Mouse (Mus musculus): ENCODE results near the gene 9130409I23Rik. TPM values are rescaled to one million over a fixed set of nuclear protein-coding genes. Genes with fewer than 3 reads are reported as not detected.

The 9130409I23Rik gene
- total RNA-seq (2021), result not detected
- long read RNA-seq, experiment 1, result 0 reads
- long read RNA-seq, experiment 2, result 0 reads

DNA sequence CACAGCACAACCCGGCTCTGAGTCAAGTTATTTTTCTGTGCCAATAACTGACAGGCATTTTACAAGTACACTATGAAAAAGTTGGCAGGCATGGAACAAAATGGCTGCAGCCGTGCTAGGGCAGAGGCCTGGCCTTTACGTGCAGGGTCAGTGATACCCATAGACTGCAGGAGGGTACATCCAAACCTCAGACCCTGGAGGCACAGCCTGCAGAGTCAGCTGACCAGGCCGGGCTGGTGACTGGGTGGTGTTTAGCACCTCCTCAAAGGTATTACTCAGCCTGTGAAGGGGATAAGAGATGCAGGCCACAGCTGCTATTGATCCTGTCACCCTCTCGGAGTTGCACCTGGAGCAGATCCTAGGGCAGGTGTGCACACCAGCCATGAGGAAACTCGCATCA lies at the start of gene 9130409I23Rik:
TSS of gene 9130409I23Rik (plus strand) at position 301 of the 400 bp plus-strand sequence.
- no peak for DNase-seq

DNA sequence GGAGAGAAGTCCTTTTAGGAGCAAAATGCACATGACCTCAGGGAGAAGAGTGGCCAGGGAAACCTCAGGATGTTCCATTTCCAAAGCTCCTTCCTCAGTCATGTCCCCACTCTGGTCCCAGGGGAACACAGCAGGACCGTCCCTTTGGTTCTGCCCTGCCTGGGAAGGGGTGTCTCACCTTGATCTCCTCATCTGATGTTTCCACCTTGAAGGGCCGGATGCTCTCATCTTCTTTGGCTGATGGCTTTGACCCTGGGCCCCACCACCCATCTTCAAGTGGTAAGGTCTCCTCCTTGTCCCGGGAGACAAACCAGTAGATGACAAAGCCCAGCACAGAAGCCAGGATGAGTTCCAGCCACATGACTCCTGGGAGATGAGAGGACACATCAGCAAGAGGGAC lies 49.4 kb upstream of the 9130409I23Rik start:
- DNase-seq, result no peak

DNA sequence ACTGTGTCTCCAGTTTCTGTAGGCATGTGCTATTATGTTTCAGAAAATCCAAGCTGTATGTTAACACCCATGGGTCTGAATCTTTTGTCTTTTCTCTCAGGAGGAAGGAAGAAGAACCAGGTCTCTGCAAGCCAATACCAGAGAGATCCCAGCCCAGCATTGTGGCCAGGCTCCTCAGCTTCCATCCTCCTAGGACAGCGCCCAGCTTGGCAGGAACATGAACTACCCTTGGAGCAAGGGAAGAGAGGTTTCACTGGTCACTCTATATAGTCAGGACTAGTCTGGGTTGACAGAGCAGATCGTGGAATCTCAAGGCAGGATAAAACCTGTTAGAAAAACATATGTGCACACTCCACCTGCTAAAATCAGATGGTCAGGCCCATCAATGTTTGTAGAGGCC lies 47.2 kb upstream of the 9130409I23Rik start:
- DNase-seq, result no peak

DNA sequence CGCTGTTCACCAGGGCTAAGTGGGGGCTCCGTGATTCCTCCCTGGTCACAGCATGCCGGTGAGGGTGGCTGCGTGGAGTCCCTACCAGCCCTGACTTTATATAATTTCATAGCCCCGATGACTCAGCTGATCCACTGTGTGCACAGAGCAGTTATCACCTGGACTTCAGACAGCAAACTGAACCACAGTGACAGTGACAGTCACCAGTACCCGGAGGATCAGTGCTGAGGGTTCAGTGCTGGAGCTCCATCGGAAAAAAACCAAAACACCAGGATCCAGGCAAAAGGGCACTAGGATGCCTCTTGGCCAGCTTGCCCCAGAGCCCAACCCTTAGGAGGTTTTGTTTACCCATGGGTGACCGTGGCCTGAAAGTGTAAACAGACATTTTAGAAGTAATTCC lies 45.7 kb upstream of the 9130409I23Rik start:
- no peak for DNase-seq

DNA sequence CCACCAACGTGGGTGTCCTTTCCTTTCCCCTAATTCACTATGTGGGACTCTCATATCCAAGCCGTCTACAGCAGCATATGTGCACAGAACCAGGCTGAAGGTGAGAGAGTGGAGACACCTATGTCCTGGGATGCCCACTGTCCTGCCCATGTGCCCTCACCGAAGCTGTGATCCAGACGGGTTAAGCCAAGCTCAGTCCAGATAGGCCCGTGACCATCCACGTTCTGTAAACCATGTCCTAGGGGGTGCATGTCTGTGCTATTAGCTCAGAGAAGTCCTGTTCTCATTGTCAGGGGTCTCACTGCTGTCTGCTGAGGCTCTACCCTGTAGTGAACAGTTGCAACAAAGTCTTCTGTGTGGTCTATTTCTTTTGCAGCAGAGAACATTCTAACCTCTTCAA lies 43.2 kb upstream of the 9130409I23Rik start:
- no peak for DNase-seq

DNA sequence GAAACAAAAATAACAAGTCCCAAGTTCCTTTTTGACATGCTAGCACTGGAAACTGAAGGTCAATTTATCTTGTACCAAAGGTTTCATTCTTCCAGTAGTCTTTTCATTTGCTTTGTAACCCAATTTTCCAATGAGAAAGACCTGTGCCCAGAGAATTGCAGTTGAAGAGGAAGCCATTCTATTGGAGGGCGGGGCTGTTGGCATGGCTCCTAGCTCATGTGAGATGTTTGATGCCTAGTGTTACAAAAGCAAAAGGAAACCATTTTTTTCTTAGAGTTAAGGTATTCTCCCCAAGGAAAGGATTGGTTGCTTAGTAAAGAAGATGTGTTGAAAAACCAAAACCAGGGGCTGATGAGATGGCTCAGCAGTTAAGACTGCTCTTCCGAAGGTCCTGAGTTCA lies 42.8 kb upstream of the 9130409I23Rik start:
- DNase-seq, result peak; percentile 19

DNA sequence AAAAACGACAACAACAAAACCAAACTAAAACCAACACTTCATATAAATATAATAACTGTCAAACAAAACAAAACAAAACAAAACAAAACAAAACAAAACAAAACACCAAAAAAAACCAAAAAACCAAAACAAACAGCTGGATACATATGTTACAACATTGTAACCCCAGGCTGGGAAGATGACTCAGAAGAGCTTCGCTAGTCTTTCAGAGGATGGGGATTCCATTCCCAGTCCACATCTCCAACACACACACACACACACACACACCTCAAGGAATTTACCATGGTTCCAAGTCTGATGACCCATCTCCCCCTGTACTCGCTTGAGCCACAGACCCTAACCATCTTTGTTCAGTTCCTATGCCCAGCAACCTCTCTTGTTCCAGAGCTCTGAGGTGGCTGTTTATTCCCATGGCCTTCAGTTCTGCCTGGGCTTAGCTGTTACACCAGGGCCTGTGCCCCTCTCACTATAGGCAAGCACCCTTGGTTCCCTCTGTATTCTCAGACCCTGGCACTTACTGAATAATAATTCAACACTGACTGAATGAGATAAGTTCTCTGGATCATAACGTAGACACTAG lies 41.9 kb upstream of the 9130409I23Rik start:
- no peak for DNase-seq

DNA sequence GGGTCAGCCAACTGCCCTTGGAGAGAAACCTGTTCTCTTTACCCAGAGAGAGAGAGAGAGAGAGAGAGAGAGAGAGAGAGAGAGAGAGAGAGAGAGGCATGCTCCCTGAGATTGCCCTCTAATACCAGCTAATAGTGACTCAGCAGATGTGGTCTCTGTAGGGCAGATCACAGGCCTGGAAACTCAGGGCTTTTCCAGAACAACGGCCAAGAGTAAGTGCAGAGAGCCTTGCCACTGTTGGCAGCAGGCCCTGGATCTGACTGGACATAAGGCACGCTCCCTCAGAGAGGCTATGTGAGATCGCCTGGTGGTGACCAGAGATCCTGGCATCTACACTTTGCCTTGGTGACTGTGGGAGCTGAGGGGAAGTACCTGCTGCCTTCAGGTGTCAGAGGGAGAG lies 41.3 kb upstream of the 9130409I23Rik start:
- peak; percentile 75 for DNase-seq

DNA sequence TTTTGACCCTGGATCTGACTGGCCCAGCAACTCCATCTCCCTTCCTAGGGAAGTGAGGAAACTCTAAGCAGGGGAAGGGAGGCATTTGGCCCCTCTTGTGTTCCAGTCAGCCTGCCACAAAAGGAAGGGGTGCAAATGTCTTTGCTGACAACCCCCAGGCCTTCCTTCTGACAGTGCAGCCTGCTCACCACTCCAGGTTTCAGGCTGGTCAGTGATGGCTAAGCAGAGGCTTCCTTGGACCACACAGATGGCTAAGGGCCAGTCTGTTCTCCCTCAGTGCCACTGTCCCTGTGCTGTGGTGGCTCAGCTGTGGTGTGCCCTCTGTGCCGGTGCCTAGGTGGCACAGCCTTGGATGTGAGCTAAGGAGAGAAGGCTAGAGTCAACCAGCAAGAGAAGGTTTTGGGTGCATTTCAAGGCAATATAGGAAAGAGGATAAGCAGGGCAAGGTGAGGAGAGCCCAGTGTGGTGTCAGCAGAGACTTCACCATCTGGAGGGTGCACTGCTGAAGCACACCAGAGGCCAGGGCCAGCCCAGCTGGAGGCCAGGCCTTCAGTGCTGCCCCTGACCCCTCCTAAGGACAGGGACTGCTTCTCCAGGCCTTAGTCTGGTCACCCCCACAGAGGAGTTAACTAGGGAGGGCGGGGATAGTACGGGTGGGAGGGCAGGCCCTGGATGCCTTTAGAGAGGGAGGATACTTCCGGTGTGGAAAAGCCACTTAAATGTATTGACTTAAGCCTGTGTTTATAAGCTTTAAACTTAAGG lies 40.7 kb upstream of the 9130409I23Rik start:
- DNase-seq, result peak; percentile 9

DNA sequence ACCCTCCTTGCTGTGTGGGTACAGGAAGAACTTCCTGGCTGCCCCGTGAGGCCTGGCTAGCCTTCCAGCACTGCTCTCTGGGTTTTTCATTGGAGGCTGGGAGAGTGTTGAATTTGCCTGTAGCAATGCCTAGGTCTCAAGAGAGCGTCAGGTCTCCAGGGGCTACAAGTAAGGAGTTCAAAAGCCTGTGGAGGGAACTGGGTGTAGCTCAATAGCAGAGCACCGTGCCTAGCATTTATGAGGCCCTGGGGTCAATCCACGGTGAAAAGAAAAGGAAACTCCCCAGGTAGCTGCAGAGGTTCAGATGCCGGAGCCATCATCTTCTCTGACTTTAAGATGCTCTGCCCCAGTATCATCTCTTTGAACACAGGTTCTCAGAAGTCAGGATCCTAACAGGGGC lies 39.4 kb upstream of the 9130409I23Rik start:
- no peak for DNase-seq

DNA sequence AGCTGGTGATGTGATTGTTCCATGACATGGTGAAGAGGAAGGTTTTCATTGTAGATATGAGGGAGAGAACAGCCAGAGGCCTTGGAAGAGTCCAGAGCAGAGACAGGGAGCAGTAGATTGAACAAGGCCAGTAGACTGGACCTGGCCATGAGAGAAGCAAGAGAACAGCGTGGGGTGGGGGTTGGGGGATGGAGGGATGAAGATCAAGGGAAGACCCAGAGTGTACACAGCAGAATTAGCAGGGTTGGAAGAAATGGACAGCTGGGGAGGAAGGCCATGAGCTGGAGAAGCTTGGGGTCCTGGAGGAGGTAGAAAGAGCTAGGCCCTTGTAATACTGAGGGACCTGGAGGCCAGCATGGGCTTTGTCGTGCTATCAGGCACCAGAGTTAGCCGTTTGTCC lies 38.6 kb upstream of the 9130409I23Rik start:
- DNase-seq, result no peak

DNA sequence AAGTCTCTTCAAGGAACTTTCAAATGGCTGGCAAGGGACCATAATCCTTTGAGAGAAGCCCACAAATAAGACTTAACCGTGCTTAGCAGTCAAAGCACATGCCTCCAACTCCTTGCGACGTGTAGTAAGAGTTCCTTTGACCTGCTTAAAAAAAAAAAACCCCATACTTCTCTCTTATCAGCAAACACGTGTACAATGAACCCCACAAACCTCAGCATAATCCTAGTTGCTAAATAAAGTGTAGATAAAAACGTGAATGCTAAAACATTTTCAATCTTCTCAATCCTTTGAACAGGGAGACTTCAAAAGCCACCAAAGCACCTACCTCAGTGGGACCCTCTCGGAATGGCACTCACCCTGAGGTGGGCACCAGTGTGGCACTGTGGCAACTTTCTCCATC lies 37.6 kb upstream of the 9130409I23Rik start:
- DNase-seq, result no peak

DNA sequence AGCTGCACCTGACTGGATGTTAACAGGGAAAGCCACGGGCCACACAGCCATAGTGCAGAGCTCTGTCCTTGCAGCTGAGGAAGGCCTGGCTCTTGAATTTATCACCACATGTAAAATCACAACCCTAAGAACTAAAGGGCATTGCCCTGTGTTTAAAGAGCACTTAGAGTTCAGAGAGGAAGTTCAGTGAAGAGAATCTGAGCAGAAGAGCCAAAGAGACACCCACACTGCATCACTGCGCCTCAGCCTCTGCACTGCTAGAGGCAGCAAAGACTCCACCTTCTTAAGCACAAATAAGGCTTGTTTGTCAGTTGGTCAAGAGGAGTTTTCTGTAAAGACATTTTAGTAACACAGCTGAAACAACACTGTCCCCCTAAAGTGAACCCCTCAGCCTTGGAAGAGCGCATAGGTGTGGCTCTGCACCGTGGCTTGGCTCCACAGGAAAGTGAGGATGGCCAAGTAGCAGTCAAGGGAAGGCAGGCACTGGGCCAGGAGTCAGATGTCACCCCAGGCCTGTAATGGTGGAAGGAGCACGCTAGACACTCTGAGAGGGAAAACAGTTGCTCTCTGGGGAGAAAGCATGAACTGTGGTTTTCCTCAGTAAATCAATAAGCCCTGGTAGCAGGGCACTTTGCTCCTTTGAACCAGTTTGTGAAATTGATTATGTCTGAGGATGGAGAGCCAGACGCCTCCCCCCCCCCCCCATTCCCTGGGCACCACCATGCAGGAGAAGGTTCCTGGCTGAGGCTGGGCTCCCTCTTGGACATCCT lies 36.1 kb upstream of the 9130409I23Rik start:
- DNase-seq, result peak; percentile 82

DNA sequence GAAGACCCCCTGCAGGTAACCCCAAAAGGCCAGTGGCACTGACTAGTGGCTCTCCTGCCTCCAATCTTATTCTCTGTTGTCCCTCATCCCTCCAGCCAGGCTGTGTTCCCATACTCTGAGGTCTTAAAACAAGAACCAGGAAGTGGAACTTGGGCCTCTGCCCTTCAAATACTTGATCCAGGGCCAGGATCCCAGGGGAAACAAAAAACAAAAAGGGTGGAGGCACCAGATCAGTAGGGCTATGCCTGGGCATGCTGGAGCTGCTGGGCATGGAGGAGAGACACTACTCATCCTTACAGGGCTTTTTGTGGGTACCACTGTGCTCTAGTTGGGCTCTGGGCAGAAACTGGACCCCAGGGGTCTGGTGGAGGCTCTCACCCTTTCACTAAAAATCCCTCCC lies 35.5 kb upstream of the 9130409I23Rik start:
- peak; percentile 50 for DNase-seq

DNA sequence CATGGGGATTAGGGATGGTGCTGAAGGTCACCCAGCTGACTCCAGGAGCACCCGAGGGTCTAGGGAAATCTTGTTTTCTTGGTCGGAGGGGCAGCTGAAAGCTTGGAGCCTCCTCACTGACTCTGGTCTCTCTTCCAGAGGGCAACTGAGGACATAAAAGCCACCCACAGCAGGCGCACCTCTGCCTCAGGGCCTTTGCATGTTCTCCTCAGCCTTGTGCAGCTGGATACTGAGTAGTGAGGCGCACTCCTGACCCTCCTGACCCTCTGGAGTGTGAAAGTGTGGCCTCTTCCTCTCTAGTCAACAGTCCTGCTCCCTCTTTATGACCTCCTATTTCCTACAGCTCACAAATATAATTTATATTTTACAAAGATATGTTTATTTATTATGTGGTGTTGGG lies 35.0 kb upstream of the 9130409I23Rik start:
- no peak for DNase-seq

DNA sequence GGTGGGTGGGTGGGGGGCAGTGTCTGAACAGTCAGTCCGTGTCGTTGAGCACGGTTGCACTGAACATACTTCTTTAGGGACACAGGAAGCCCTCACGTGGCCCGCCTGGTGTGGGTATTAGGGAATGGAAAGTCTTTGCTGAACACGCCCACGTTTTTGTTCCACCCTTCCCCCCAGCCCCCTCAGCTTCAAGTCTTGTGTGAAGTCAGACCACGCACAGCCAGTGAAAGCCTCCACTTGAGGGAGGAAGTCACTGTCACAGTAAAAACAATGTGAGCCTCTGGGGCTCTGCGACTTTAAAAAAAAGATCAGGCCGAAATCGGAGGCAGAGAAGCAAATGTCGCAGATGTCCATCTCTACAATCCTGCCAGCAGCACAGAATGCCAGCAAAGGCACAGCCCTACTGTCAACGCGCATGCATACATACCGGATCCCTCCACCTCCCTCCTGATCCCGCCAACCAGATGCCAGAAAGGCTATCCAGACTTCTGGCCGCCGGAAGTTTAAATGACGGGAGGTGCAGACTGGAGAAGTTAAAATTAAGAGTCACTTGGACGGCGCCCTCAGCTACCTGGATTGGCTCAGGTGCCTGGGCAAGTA lies 34.4 kb upstream of the 9130409I23Rik start:
- peak; percentile 63 for DNase-seq

DNA sequence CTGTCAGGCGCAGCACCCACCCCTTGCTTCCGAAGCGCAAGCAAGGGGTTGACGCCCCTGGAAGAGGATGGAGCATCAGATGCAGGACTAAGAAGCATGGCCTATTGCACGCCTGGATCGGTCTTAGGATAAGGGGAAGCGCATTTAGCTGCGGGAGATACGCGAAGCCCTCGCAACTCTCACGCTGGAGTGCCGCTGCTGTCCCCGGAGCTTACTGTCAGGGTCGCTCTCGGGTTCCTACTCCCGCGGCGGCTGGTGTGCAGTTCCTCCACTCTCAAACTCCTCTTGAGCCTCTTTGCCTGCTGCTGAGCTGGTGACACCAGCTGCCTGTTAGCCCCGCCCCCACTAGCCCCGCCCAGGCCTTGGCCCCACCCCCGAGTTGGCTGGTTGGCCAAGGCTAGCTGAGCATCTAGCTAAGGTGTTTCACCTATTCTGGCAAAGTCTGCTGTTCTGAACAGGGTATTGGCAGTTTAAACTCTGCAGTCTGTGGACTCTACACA lies 33.8 kb upstream of the 9130409I23Rik start:
- DNase-seq, result peak; percentile 79

DNA sequence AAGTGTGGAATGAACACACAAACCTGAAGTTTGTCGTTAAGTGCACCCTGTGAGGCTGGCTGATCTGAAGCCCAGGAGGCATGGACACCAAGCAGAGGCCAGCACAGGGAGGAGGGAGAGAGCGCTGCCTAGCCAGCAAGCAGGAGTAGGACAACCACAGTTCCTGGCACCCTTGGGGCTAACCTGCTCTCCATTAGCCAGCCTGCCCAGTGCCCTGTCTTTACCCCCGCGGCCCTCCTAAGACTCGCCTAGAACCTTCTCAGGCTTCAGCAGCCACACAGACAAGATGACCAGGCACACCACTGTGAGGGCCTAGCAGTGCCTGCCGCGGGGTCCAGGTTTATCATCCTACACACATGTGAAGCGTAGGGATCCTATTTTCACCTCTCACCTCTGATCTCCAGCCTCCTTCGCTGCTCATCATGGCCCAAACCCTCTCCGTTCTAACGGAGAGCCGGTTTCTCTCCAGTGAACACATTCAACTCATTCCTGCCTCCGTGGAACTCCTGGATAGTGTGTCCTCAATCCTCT lies 33.1 kb upstream of the 9130409I23Rik start:
- DNase-seq, result no peak

DNA sequence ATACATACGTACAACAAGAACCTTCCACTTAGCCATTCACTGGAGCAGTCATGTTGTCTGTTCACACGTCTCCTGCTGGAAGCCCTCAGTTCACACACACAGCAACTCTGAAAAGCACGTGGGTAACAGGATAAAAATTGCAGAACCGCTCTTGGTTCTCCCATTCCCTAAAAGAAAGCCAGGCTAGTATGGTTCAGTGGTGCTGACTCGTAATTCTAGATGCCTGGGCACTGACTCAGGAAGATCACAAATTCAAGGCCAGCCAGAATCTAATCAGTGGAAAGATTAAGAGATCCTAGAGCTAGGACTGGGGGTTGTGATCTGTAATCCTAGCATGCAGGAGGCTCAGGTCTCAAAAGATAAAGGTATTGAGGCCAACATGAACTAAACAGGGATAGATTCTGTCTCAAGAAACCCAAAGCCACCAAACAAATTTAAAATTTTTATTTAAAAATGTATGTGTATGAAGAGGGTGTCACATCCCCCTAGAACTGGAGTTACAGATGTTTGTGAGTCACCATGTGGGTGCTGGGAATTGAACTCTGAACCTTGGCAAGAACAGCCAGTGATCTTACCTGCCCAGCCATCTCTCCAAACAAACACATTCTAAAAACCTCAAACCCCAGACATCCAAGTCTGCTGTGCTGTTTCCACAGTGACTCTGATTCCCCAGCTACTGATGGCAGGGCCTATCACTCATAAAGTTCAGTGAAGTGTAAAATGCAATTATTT lies 30.1 kb upstream of the 9130409I23Rik start, which contains the start of gene Ephx1:
TSS of gene Ephx1 (minus strand) at position 149 of the 732 bp plus-strand sequence.
- DNase-seq, result no peak

DNA sequence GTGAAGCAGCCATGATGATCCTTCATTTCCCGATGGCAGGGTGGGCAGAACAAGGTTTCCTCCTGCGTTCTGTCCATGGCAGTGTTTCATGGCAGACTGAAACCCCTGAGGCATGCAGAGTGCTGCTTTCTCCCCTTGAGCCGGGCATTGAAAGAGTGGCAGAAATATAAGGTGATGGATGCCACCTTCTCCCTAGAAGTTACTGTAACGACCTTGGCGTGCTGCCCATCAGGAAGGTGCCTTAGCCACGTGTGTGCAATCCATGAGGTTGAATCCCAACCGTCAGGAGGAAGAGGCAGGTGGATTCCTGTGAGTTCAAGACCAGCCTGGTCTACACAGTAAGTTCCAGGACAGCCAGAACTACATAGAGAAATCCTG lies 29.6 kb upstream of the 9130409I23Rik start:
- DNase-seq, result no peak

DNA sequence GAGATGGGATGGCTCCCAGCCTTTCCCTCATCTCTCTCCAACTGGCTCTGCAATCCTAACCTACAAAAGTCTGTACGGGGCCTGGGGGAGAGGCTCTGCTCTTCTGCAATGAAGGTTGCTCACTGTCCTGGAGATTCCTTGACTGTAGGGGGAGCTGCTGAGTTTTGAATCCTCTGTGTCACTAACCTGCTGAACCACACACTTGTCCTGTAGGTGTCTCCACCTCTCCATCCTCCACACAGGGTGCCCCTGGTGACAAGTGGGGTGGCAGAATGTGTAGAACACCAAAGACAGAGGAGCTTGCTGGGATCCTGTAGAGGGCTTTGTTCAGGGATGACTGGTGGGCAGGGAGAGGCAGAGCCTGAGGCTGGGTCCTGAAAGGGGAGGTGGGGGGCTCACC lies 28.8 kb upstream of the 9130409I23Rik start:
- no peak for DNase-seq

All from gastrocnemius, postnatal 10 days (tissue).